Mouse (Mus musculus) lung, embryonic 15.5 days (tissue): ENCODE measurements around the gene Car14. TPM values are rescaled to one million over a fixed set of nuclear protein-coding genes. Genes with fewer than 3 reads are reported as not detected.
A peak's percentile ranks its signal among the peaks of the same experiment; 100 is the strongest.

Experiments
- ATAC-seq: fragments of 200-750 bp; cut with Nextera tagmentation; 2 replicates; pipeline ENCODE4 v1.8.0; 2017; ENCODE audit warnings: moderate number of reproducible peaks, borderline replicate concordance; ENCODE audit not compliant: low FRiP score, low TSS enrichment; ENCODE audit errors: extremely low read depth
- H3K27ac ChIP-seq: fragments of 300-500 bp; sonication (generic); 2 replicates; pipeline ENCODE4 v1.5.1; 2015; ENCODE audit warnings: moderate library complexity, mild to moderate bottlenecking, inconsistent platforms
- H3K27me3 ChIP-seq: fragments of 300-500 bp; sonication (generic); 2 replicates; pipeline ENCODE4 v1.6.1; 2015; ENCODE audit warnings: inconsistent platforms
- H3K36me3 ChIP-seq: fragments of 300-500 bp; sonication (generic); 2 replicates; pipeline ENCODE4 v1.6.1; 2015; ENCODE audit warnings: inconsistent platforms
- H3K4me1 ChIP-seq: fragments of 300-500 bp; sonication (generic); 2 replicates; pipeline ENCODE4 v1.6.1; 2015; ENCODE audit warnings: inconsistent platforms
- H3K4me2 ChIP-seq: fragments of 300-500 bp; sonication (generic); 2 replicates; pipeline ENCODE4 v1.6.1; 2015; ENCODE audit warnings: inconsistent platforms, mild to moderate bottlenecking, moderate library complexity
- H3K4me3 ChIP-seq: fragments of 300-500 bp; sonication (generic); 2 replicates; pipeline ENCODE4 v1.5.1; 2015; ENCODE audit warnings: mild to moderate bottlenecking, inconsistent platforms
- H3K9ac ChIP-seq: fragments of 300-500 bp; sonication (generic); 2 replicates; pipeline ENCODE4 v1.6.1; 2015; ENCODE audit warnings: inconsistent platforms
- H3K9me3 ChIP-seq: fragments of 300-500 bp; sonication (generic); 2 replicates; pipeline ENCODE4 v1.6.1; 2016; ENCODE audit warnings: inconsistent platforms
- WGBS: fragments of 180-500 bp; shearing (Covaris S2); methylation state at CpG from one replicate; pipeline ENCODE4 v1.1.7; 2015; 5-methylcytosine and 5-hydroxymethylcytosine counted together
- polyA plus RNA-seq: library from polyadenylated mRNA; unstranded; fragments of >200 nt; fragmentation: Nextera tagmentation; extraction: Ambion mirVana; gene quantifications from 2 replicates; pipeline ENCODE4 v1.2.1, GENCODE M21; 2015

The Car14 gene
- polyA plus RNA-seq, 1 experiment from 2014 or later, result 11.6 TPM

GRCm38 (mm10) chr3:95934448-95934847 lies 30.0 kb upstream of the Car14 start:
- H3K4me2 ChIP-seq, result no peak overlapping the region
- H3K36me3 ChIP-seq, result peaks cover 56% of the 10 kb centered on the region
- no peaks in the 10 kb centered on the region for H3K27me3 ChIP-seq
- WGBS, result 88% methylated on average over 1 of the region's 1 CpGs
- peaks cover 17% of the 10 kb centered on the region for H3K4me1 ChIP-seq
- ATAC-seq, result no peak
- no peak overlapping the region for H3K9ac ChIP-seq
- H3K4me3 ChIP-seq, result no peak overlapping the region
- no peaks in the 10 kb centered on the region for H3K9me3 ChIP-seq
- H3K27ac ChIP-seq, result no peak overlapping the region

- Histone ChIP-seq H3K27me3 (no peaks in the 10 kb centered on the region), H3K27ac (no peak overlapping the region), H3K4me3 (no peak overlapping the region), H3K9me3 (no peaks in the 10 kb centered on the region), H3K4me2 (no peak overlapping the region), H3K4me1 (peaks cover 17% of the 10 kb centered on the region), H3K9ac (no peak overlapping the region), H3K36me3 (peaks cover 44% of the 10 kb centered on the region)
- 81% methylated on average over 7 of the region's 7 CpGs for WGBS
- ATAC-seq, result no peak
Measured at GRCm38 (mm10) chr3:95933111-95933750, 28.7 kb upstream of the Car14 start.

- Histone ChIP-seq H3K9ac (no peak overlapping the region), H3K27ac (no peak overlapping the region), H3K4me3 (no peak overlapping the region), H3K9me3 (no peaks in the 10 kb centered on the region), H3K4me2 (no peak overlapping the region; the same call in 1 of the 2 replicates), H3K27me3 (no peaks in the 10 kb centered on the region), H3K36me3 (peaks cover 37% of the 10 kb centered on the region), H3K4me1 (peaks cover 17% of the 10 kb centered on the region)
- WGBS, result 88% methylated on average over 7 of the region's 7 CpGs
- no peak for ATAC-seq
Measured at GRCm38 (mm10) chr3:95932566-95932965, 28.1 kb upstream of the Car14 start.

GRCm38 (mm10) chr3:95932157-95932556 lies 27.7 kb upstream of the Car14 start:
- peaks cover 33% of the 10 kb centered on the region for H3K36me3 ChIP-seq
- no peak overlapping the region for H3K9ac ChIP-seq
- H3K4me1 ChIP-seq, result peaks cover 17% of the 10 kb centered on the region
- no peak overlapping the region for H3K4me3 ChIP-seq
- no peaks in the 10 kb centered on the region for H3K9me3 ChIP-seq
- no peak overlapping the region for H3K27ac ChIP-seq
- WGBS, result 52% methylated on average over 1 of the region's 1 CpGs
- H3K27me3 ChIP-seq, result no peaks in the 10 kb centered on the region
- H3K4me2 ChIP-seq, result no peak overlapping the region; the same call in 1 of the 2 replicates
- ATAC-seq, result no peak

GRCm38 (mm10) chr3:95931471-95931870 lies 27.0 kb upstream of the Car14 start:
- Histone ChIP-seq H3K4me2 (no peak overlapping the region), H3K4me3 (peak overlapping the region; percentile 74; the same call in 1 of the 2 replicates), H3K9ac (no peak overlapping the region), H3K27me3 (no peaks in the 10 kb centered on the region), H3K4me1 (peaks cover 17% of the 10 kb centered on the region), H3K36me3 (peaks cover 26% of the 10 kb centered on the region), H3K27ac (no peak overlapping the region), H3K9me3 (no peaks in the 10 kb centered on the region)
- WGBS, result 89% methylated on average over 1 of the region's 1 CpGs
- no peak for ATAC-seq

GRCm38 (mm10) chr3:95930471-95930789 lies 25.9 kb upstream of the Car14 start:
- peak overlapping the region; percentile 89 for H3K27ac ChIP-seq
- peaks cover 22% of the 10 kb centered on the region for H3K36me3 ChIP-seq
- H3K4me3 ChIP-seq, result peak overlapping the region; percentile 74
- ATAC-seq, result no peak
- no peaks in the 10 kb centered on the region for H3K27me3 ChIP-seq
- peaks cover 17% of the 10 kb centered on the region for H3K4me1 ChIP-seq
- H3K9me3 ChIP-seq, result no peaks in the 10 kb centered on the region
- H3K4me2 ChIP-seq, result peak overlapping the region; percentile 53
- 0% methylated on average over 5 of the region's 5 CpGs for WGBS
- peak overlapping the region; percentile 87 for H3K9ac ChIP-seq

GRCm38 (mm10) chr3:95929581-95930470 lies 25.3 kb upstream of the Car14 start:
- peak; percentile 28; the same call in 1 of the 2 replicates for ATAC-seq
- peak overlapping the region; percentile 89 for H3K27ac ChIP-seq
- peak overlapping the region; percentile 87 for H3K9ac ChIP-seq
- no peaks in the 10 kb centered on the region for H3K9me3 ChIP-seq
- no peaks in the 10 kb centered on the region for H3K27me3 ChIP-seq
- WGBS, result under 1% methylated on average over 103 of the region's 105 CpGs
- peak overlapping the region; percentile 74 for H3K4me3 ChIP-seq
- peaks cover 16% of the 10 kb centered on the region for H3K36me3 ChIP-seq
- H3K4me1 ChIP-seq, result peaks cover 17% of the 10 kb centered on the region
- H3K4me2 ChIP-seq, result peak overlapping the region; percentile 53

- peak; percentile 100 for ATAC-seq
Measured at GRCm38 (mm10) chr3:95928658-95929503, 24.4 kb upstream of the Car14 start, which contains the start of gene Anp32e. TSS of gene Anp32e (plus strand) at chr3:95929246.

GRCm38 (mm10) chr3:95928261-95928657 lies 23.8 kb upstream of the Car14 start:
- 46% methylated on average over 6 of the region's 6 CpGs for WGBS
- H3K4me3 ChIP-seq, result peak overlapping the region; percentile 74
- H3K27me3 ChIP-seq, result no peaks in the 10 kb centered on the region
- peak overlapping the region; percentile 61 for H3K4me2 ChIP-seq
- H3K4me1 ChIP-seq, result peaks cover 17% of the 10 kb centered on the region
- H3K9me3 ChIP-seq, result no peaks in the 10 kb centered on the region
- H3K27ac ChIP-seq, result peak overlapping the region; percentile 66
- no peak for ATAC-seq
- H3K36me3 ChIP-seq, result peaks cover under 1% of the 10 kb centered on the region; the same call in 1 of the 2 replicates
- peak overlapping the region; percentile 44 for H3K9ac ChIP-seq

More at GRCm38 (mm10) chr3:95928658-95929503, 24.4 kb upstream of the Car14 start, which contains the start of gene Anp32e:
- H3K9me3 ChIP-seq, result no peaks in the 10 kb centered on the region
- H3K27me3 ChIP-seq, result no peaks in the 10 kb centered on the region
- H3K4me1 ChIP-seq, result peaks cover 17% of the 10 kb centered on the region
- under 1% methylated on average over 49 of the region's 49 CpGs for WGBS
- peak within 1 kb of the TSS; percentile 87 for H3K9ac ChIP-seq
- H3K4me3 ChIP-seq, result peak within 1 kb of the TSS; percentile 74
- peak within 1 kb of the TSS; percentile 89 for H3K27ac ChIP-seq
- H3K36me3 ChIP-seq, result peaks cover 6% of the 10 kb centered on the region
- H3K4me2 ChIP-seq, result peak within 1 kb of the TSS; percentile 61

- no peak for ATAC-seq
- WGBS, result 70% methylated on average over 5 of the region's 5 CpGs
- H3K4me1 ChIP-seq, result no peaks in the 10 kb centered on the region; the same call in 1 of the 2 replicates
Measured at GRCm38 (mm10) chr3:95925087-95925486, 20.6 kb upstream of the Car14 start.

GRCm38 (mm10) chr3:95924185-95924584 lies 19.7 kb upstream of the Car14 start:
- H3K4me2 ChIP-seq, result no peak overlapping the region
- no peak overlapping the region for H3K9ac ChIP-seq
- no peak overlapping the region for H3K4me3 ChIP-seq
- 52% methylated on average over 4 of the region's 4 CpGs for WGBS
- no peaks in the 10 kb centered on the region for H3K27me3 ChIP-seq
- no peaks in the 10 kb centered on the region for H3K36me3 ChIP-seq
- no peak for ATAC-seq
- H3K27ac ChIP-seq, result no peak overlapping the region
- H3K9me3 ChIP-seq, result no peaks in the 10 kb centered on the region
- H3K4me1 ChIP-seq, result no peaks in the 10 kb centered on the region; the same call in 1 of the 2 replicates

More at GRCm38 (mm10) chr3:95925087-95925486, 20.6 kb upstream of the Car14 start:
- Histone ChIP-seq H3K4me2 (no peak overlapping the region), H3K9ac (no peak overlapping the region), H3K27me3 (no peaks in the 10 kb centered on the region), H3K27ac (no peak overlapping the region), H3K9me3 (no peaks in the 10 kb centered on the region), H3K36me3 (no peaks in the 10 kb centered on the region), H3K4me3 (no peak overlapping the region)
